Mouse (Mus musculus) hindbrain, embryonic 13.5 days (tissue): ENCODE results near the gene Oprd1. TPM values are rescaled to one million over a fixed set of nuclear protein-coding genes. Genes with fewer than 3 reads are reported as not detected.

Experiments used
- ATAC-seq: fragments of 200-750 bp; cut with Nextera tagmentation; 2 replicates; pipeline ENCODE4 v1.8.0; 2017; ENCODE audit warnings: moderate TSS enrichment; ENCODE audit not compliant: low FRiP score
- H3K27ac ChIP-seq: fragments of 300-500 bp; sonication (generic); 2 replicates; pipeline ENCODE4 v1.5.1; 2015; ENCODE audit warnings: inconsistent platforms, mild to moderate bottlenecking, moderate library complexity
- H3K27me3 ChIP-seq: fragments of 300-500 bp; sonication (generic); 2 replicates; pipeline ENCODE4 v1.6.1; 2015; ENCODE audit warnings: mild to moderate bottlenecking, inconsistent platforms
- H3K36me3 ChIP-seq: fragments of 300-500 bp; sonication (generic); 2 replicates; pipeline ENCODE4 v1.6.1; 2015; ENCODE audit warnings: mild to moderate bottlenecking, inconsistent platforms
- H3K4me1 ChIP-seq: fragments of 300-500 bp; sonication (generic); replicated peaks from 2 replicates; pipeline ENCODE4 v1.6.1; 2015; ENCODE audit warnings: inconsistent platforms
- H3K4me2 ChIP-seq: fragments of 300-500 bp; sonication (generic); 2 replicates; pipeline ENCODE4 v1.6.1; 2015; ENCODE audit warnings: inconsistent platforms, mild to moderate bottlenecking, moderate library complexity
- H3K4me3 ChIP-seq: fragments of 300-500 bp; sonication (generic); 2 replicates; pipeline ENCODE4 v1.5.1; 2015; ENCODE audit warnings: mild to moderate bottlenecking, inconsistent platforms
- H3K9ac ChIP-seq: fragments of 300-500 bp; sonication (generic); 2 replicates; pipeline ENCODE4 v1.6.1; 2015; ENCODE audit warnings: mild to moderate bottlenecking, inconsistent platforms
- H3K9me3 ChIP-seq: fragments of 300-500 bp; sonication (generic); 2 replicates; pipeline ENCODE4 v1.6.1; 2016; ENCODE audit warnings: inconsistent platforms
- WGBS: fragments of 180-500 bp; shearing (Covaris S2); methylation state at CpG from one replicate; pipeline ENCODE4 v1.1.7; 2015; 5-methylcytosine and 5-hydroxymethylcytosine counted together
- polyA plus RNA-seq: library from polyadenylated mRNA; unstranded; fragments of >200 nt; fragmentation: Nextera tagmentation; extraction: Ambion mirVana; gene quantifications from 2 replicates; pipeline ENCODE4 v1.2.1, GENCODE M21; 2015

Gene Oprd1
- polyA plus RNA-seq, 1 experiment from 2014 or later: 0.48 TPM

GRCm38 (mm10) chr4:132166350-132167290, 22.3 kb upstream of the Oprd1 start:
- Histone ChIP-seq H3K4me2 (no peak overlapping the region), H3K4me3 (no peak overlapping the region), H3K27ac (no peak overlapping the region), H3K4me1 (peaks cover 23% of the 10 kb centered on the region), H3K27me3 (no peaks in the 10 kb centered on the region), H3K36me3 (no peaks in the 10 kb centered on the region), H3K9ac (no peak overlapping the region), H3K9me3 (no peaks in the 10 kb centered on the region)
- 60% methylated on average over 16 of the region's 16 CpGs for WGBS
- no peak for ATAC-seq

GRCm38 (mm10) chr4:132165691-132166090, 21.4 kb upstream of the Oprd1 start:
- peaks cover 17% of the 10 kb centered on the region for H3K4me1 ChIP-seq
- H3K4me2 ChIP-seq: no peak overlapping the region
- no peak overlapping the region for H3K4me3 ChIP-seq
- no peak for ATAC-seq
- H3K27me3 ChIP-seq: no peaks in the 10 kb centered on the region
- H3K36me3 ChIP-seq: no peaks in the 10 kb centered on the region
- H3K9me3 ChIP-seq: no peaks in the 10 kb centered on the region
- H3K27ac ChIP-seq: peak overlapping the region; percentile 30; the same call in 1 of the 2 replicates
- no peak overlapping the region for H3K9ac ChIP-seq
- 46% methylated on average over 14 of the region's 14 CpGs for WGBS

GRCm38 (mm10) chr4:132156941-132157622, 12.8 kb upstream of the Oprd1 start:
- Histone ChIP-seq H3K4me3 (no peak overlapping the region), H3K4me2 (no peak overlapping the region), H3K27ac (no peak overlapping the region), H3K36me3 (no peaks in the 10 kb centered on the region), H3K9me3 (no peaks in the 10 kb centered on the region), H3K27me3 (no peaks in the 10 kb centered on the region), H3K9ac (no peak overlapping the region), H3K4me1 (peaks cover 10% of the 10 kb centered on the region)
- 58% methylated on average over 12 of the region's 12 CpGs for WGBS
- ATAC-seq: no peak

DNA sequence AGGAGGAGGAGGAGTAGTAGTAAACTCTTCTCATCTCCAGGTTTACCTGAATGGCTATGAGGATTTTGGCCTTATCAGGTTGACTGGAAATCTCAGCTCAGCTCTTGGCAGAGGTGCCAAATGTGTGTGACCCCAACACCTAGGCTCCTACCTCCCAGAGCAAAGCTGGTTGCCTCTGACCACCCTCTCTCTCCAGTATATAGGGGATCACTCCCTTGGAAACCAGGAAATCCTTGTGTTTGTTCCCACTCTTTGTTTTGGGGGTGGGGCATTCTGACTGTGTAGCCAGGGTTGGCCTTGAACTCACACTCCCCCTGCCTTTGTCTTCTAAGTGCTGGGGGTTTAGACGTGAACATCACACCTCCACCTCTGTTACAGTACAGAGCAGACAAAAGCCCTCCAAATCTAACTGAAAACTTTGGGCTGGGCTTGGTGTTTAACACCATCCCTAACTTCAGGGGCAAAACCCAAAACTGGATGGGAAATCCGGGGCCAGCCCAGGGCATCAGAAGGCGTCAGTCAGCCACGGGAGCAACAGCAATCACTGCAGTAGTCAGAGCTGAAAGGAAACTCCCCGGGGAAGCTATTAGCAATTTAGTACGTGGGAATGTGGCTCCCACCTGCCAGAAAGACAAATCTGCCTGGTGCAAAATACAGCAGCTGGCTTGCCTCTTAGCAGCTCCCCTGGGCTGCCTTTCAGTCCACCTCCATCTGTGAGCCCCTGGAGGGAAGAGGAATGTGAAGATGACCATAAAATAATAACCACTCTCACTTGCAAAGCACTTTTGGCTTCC, 10.8 kb upstream of the Oprd1 start:
- peaks cover 10% of the 10 kb centered on the region for H3K4me1 ChIP-seq
- H3K27me3 ChIP-seq: no peaks in the 10 kb centered on the region
- H3K36me3 ChIP-seq: no peaks in the 10 kb centered on the region
- 5% methylated on average over 6 of the region's 6 CpGs for WGBS
- no peak overlapping the region for H3K4me2 ChIP-seq
- no peak overlapping the region for H3K27ac ChIP-seq
- H3K9ac ChIP-seq: 0 out of 2 replicates have a peak overlapping the region, but pooled peaks have one; percentile 29
- no peak overlapping the region for H3K4me3 ChIP-seq
- no peaks in the 10 kb centered on the region for H3K9me3 ChIP-seq
- no peak for ATAC-seq

GRCm38 (mm10) chr4:132151673-132152072, 7.4 kb upstream of the Oprd1 start:
- WGBS: 66% methylated on average over 1 of the region's 1 CpGs
- peaks cover 10% of the 10 kb centered on the region for H3K4me1 ChIP-seq
- no peak overlapping the region for H3K27ac ChIP-seq
- no peaks in the 10 kb centered on the region for H3K9me3 ChIP-seq
- H3K9ac ChIP-seq: no peak overlapping the region
- no peak overlapping the region for H3K4me2 ChIP-seq
- H3K36me3 ChIP-seq: no peaks in the 10 kb centered on the region
- H3K27me3 ChIP-seq: 0 out of 2 replicates have a peak, but pooled peaks cover 3% of the 10 kb centered on the region
- H3K4me3 ChIP-seq: no peak overlapping the region
- ATAC-seq: no peak

GRCm38 (mm10) chr4:132146201-132146600, 1.9 kb upstream of the Oprd1 start:
- H3K9ac ChIP-seq: no peak overlapping the region
- no peak overlapping the region for H3K4me2 ChIP-seq
- no peak overlapping the region for H3K4me3 ChIP-seq
- whole genome bisulfite sequencing: 76% methylated on average over 5 of the region's 5 CpGs
- ATAC-seq: no peak
- peaks cover 57% of the 10 kb centered on the region for H3K27me3 ChIP-seq
- H3K9me3 ChIP-seq: no peaks in the 10 kb centered on the region
- H3K4me1 ChIP-seq: peaks cover 10% of the 10 kb centered on the region
- H3K36me3 ChIP-seq: no peaks in the 10 kb centered on the region
- no peak overlapping the region for H3K27ac ChIP-seq

GRCm38 (mm10) chr4:132145092-132145491, 806 bp upstream of the Oprd1 start:
- no peaks in the 10 kb centered on the region for H3K9me3 ChIP-seq
- H3K27ac ChIP-seq: no peak overlapping the region
- no peak overlapping the region for H3K9ac ChIP-seq
- H3K27me3 ChIP-seq: peaks cover 68% of the 10 kb centered on the region
- peak overlapping the region; percentile 43; the same call in 1 of the 2 replicates for H3K4me3 ChIP-seq
- peaks cover 10% of the 10 kb centered on the region for H3K4me1 ChIP-seq
- no peak overlapping the region for H3K4me2 ChIP-seq
- no peaks in the 10 kb centered on the region for H3K36me3 ChIP-seq
- ATAC-seq: no peak
- 40% methylated on average over 10 of the region's 10 CpGs for WGBS

- H3K36me3 ChIP-seq: no peaks in the 10 kb centered on the region
- ATAC-seq: no peak
- whole genome bisulfite sequencing: 86% methylated on average over 2 of the region's 2 CpGs
- no peaks in the 10 kb centered on the region for H3K4me1 ChIP-seq
- no peak overlapping the region for H3K4me2 ChIP-seq
- H3K4me3 ChIP-seq: no peak overlapping the region
- no peak overlapping the region for H3K9ac ChIP-seq
- H3K27ac ChIP-seq: no peak overlapping the region
- H3K9me3 ChIP-seq: no peaks in the 10 kb centered on the region
- H3K27me3 ChIP-seq: peaks cover 35% of the 10 kb centered on the region
Observed at GRCm38 (mm10) chr4:132138640-132139039, 5.6 kb downstream of the Oprd1 start.

DNA sequence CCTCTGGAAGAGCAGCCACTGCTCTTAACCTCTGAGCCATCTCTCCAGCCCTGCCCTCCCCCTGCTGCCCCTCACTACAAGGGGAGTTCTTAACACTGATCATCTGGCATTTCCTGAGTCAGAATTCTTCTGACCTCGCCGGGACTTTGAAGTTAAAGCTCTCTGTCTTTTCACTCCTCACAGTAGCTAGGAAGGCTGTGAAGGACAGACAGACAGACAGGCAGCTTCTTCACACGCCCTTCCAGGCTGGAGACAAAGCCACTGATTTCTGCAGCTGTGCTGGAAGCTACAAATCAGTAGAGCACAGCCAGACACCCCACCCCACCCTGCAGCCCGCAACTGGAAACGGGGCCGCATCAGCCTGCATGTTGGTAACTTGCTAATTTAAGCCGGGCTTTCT, 7.3 kb downstream of the Oprd1 start:
- ATAC-seq: no peak
- Histone ChIP-seq H3K9ac (no peak overlapping the region), H3K27me3 (peaks cover 18% of the 10 kb centered on the region), H3K4me3 (no peak overlapping the region), H3K4me2 (no peak overlapping the region), H3K4me1 (no peaks in the 10 kb centered on the region), H3K27ac (no peak overlapping the region), H3K9me3 (no peaks in the 10 kb centered on the region), H3K36me3 (no peaks in the 10 kb centered on the region)
- WGBS: 78% methylated on average over 7 of the region's 7 CpGs

DNA sequence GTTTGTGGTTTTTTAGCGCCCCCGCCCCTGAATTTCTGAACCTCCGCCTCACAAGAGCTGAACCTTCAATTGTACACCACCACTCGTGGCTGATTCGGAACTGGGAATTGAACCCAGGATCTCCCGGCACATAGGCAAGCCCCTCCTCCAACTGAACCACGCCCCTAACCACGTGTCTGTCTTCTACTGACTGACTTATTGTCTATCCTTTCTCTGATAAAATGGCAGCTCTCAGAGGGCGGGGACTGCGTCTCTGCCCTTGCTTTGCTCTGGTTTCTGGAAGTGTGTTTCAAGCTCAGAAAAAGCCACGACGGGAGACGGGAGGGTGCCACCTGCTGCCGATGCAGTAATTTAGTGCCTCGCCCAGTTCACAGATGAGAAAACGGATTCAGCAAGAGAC, 10.4 kb downstream of the Oprd1 start:
- 71% methylated on average over 16 of the region's 16 CpGs for WGBS
- Histone ChIP-seq H3K9ac (no peak overlapping the region), H3K27ac (no peak overlapping the region), H3K4me2 (no peak overlapping the region), H3K27me3 (no peaks in the 10 kb centered on the region; the same call in 1 of the 2 replicates), H3K4me1 (peaks cover 8% of the 10 kb centered on the region), H3K36me3 (no peaks in the 10 kb centered on the region), H3K9me3 (no peaks in the 10 kb centered on the region), H3K4me3 (no peak overlapping the region)
- ATAC-seq: no peak

DNA sequence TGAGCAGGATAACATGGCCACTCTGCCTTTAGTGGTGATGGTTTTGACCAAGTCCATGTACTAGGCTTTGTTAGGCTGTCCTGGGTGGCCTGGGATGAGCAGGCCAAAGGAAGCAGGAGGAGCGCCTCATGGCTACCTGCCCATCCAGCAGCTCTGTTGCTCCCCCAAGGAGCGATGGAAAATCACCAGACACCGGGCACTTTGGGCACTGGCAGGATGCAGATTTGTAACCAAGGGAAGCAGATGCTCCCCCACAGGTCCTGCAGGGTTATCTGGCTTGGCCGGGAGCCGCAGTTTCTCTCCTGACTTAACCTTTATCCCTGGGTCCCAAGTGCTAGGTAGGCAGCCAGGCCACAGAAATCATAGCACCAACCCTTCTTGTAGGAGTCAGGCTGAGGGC, 10.9 kb downstream of the Oprd1 start:
- Histone ChIP-seq H3K4me1 (peaks cover 13% of the 10 kb centered on the region), H3K4me3 (no peak overlapping the region), H3K27ac (no peak overlapping the region), H3K36me3 (no peaks in the 10 kb centered on the region), H3K27me3 (no peaks in the 10 kb centered on the region; the same call in 1 of the 2 replicates), H3K9me3 (no peaks in the 10 kb centered on the region), H3K4me2 (no peak overlapping the region), H3K9ac (no peak overlapping the region)
- no peak for ATAC-seq
- WGBS: 90% methylated on average over 5 of the region's 5 CpGs

GRCm38 (mm10) chr4:132132297-132132696, 12.0 kb downstream of the Oprd1 start:
- Histone ChIP-seq H3K4me1 (peaks cover 13% of the 10 kb centered on the region), H3K4me2 (no peak overlapping the region), H3K4me3 (no peak overlapping the region), H3K27me3 (no peaks in the 10 kb centered on the region; the same call in 1 of the 2 replicates), H3K36me3 (no peaks in the 10 kb centered on the region), H3K9ac (no peak overlapping the region), H3K27ac (no peak overlapping the region), H3K9me3 (no peaks in the 10 kb centered on the region)
- WGBS: 88% methylated on average over 7 of the region's 7 CpGs
- no peak for ATAC-seq
